In genomic region chr2:112309161-112309600, GRCm38 (mm10) we compare ENCODE assay signal across 9 mouse cellular contexts. TPM values are rescaled to one million over a fixed set of nuclear protein-coding genes. Genes with fewer than 3 reads are reported as not detected.
DNase-seq lines count a peak whose midpoint lies in the region; ATAC-seq and TF ChIP-seq lines count a peak whose summit lies in the region.
"Had no signal": no experiment of that assay in that cellular context is flagged by ENCODE, and none has a peak within 500 bp of the region (broad histone marks: within the 10 kb centered on the region; RNA-seq: fewer than 3 reads in every experiment).

No protein-coding gene starts in this region.

- H3K27me3 ChIP-seq in heart, embryonic 13.5 days (replicated peaks), result no peaks in the 10 kb centered on the region
- no peaks in the 10 kb centered on the region for H3K27me3 ChIP-seq in G1E (ENCODE audit: insufficient read depth, low read length)
- no peaks in the 10 kb centered on the region for H3K27me3 ChIP-seq in liver, embryonic 15.5 days
- H3K27me3 ChIP-seq in hindbrain, embryonic 13.5 days, result no peaks in the 10 kb centered on the region
- H3K27me3 ChIP-seq: neural tube, embryonic 13.5 days had no signal

- DNase-seq in heart, adult 8-10 months (ENCODE audit: low spot score), result no peak
- no peak for DNase-seq in G1E (ENCODE audit: low spot score)
- peak; percentile 53 for DNase-seq in cerebellum, adult 9-10 months
- no peak for DNase-seq in ovary, postnatal 36 days (ENCODE audit: low spot score)
- no peak for DNase-seq in left cerebral cortex, adult 18-20 months (ENCODE audit: low spot score in 2 of 2)

- ATAC-seq in heart, embryonic 13.5 days (ENCODE audit: extremely low read depth, insufficient number of reproducible peaks, low FRiP score, low TSS enrichment), result no peak
- 0 out of 2 replicates have a peak, but pooled peaks have one; percentile 15 for ATAC-seq in G1E (ENCODE audit: extremely low read depth, insufficient number of reproducible peaks, low FRiP score, poor library complexity, severe bottlenecking)
- peak; percentile 28; the same call in 1 of the 2 replicates for ATAC-seq in liver, embryonic 15.5 days (ENCODE audit: insufficient read depth)
- no peak for ATAC-seq in hindbrain, embryonic 13.5 days (ENCODE audit: low FRiP score)

- H3K4me1 ChIP-seq in heart, embryonic 13.5 days, result peaks cover 33% of the 10 kb centered on the region
- H3K4me1 ChIP-seq in G1E (ENCODE audit: insufficient read depth, low read depth, low read length), result no peaks in the 10 kb centered on the region; the same call in 1 of the 2 replicates
- peaks cover 9% of the 10 kb centered on the region for H3K4me1 ChIP-seq in liver, embryonic 15.5 days (replicated peaks)
- no peaks in the 10 kb centered on the region for H3K4me1 ChIP-seq in hindbrain, embryonic 13.5 days (replicated peaks)
- H3K4me1 ChIP-seq: neural tube, embryonic 13.5 days had no signal

- peak overlapping the region; percentile 54 for H3K27ac ChIP-seq in heart, embryonic 13.5 days (replicated peaks)
- H3K27ac ChIP-seq in liver, embryonic 15.5 days (replicated peaks), result no peak overlapping the region
- no peak overlapping the region for H3K27ac ChIP-seq in hindbrain, embryonic 13.5 days
- H3K27ac ChIP-seq: neural tube, embryonic 13.5 days had no signal

- peak overlapping the region; percentile 53 for H3K4me2 ChIP-seq in heart, embryonic 13.5 days
- no peak overlapping the region; the same call in 1 of the 2 replicates for H3K4me2 ChIP-seq in liver, embryonic 15.5 days
- H3K4me2 ChIP-seq in hindbrain, embryonic 13.5 days, result no peak overlapping the region
- H3K4me2 ChIP-seq: neural tube, embryonic 13.5 days had no signal

- no peak for TF ChIP-seq CTCF in G1E (IDR thresholded peaks at IDR 0.05; ENCODE audit: low read depth, low read length)

- H3K36me3 ChIP-seq in heart, embryonic 13.5 days, result peaks cover under 1% of the 10 kb centered on the region; the same call in 1 of the 2 replicates
- no peaks in the 10 kb centered on the region for H3K36me3 ChIP-seq in G1E (replicated peaks)
- H3K36me3 ChIP-seq in liver, embryonic 15.5 days (replicated peaks), result no peaks in the 10 kb centered on the region
- H3K36me3 ChIP-seq in hindbrain, embryonic 13.5 days, result no peaks in the 10 kb centered on the region
- H3K36me3 ChIP-seq: neural tube, embryonic 13.5 days had no signal

- H3K4me3 ChIP-seq in heart, embryonic 13.5 days, result 0 out of 2 replicates have a peak overlapping the region, but pooled peaks have one; percentile 2
- no peak overlapping the region for H3K4me3 ChIP-seq in G1E (ENCODE audit: low read depth, low read length)
- no peak overlapping the region for H3K4me3 ChIP-seq in liver, embryonic 15.5 days (replicated peaks)
- no peak overlapping the region for H3K4me3 ChIP-seq in hindbrain, embryonic 13.5 days
- H3K4me3 ChIP-seq: neural tube, embryonic 13.5 days had no signal

- H3K9me3 ChIP-seq in heart, embryonic 13.5 days, result no peaks in the 10 kb centered on the region
- H3K9me3 ChIP-seq in G1E (replicated peaks), result no peaks in the 10 kb centered on the region
- no peaks in the 10 kb centered on the region for H3K9me3 ChIP-seq in liver, embryonic 15.5 days (replicated peaks)
- H3K9me3 ChIP-seq in hindbrain, embryonic 13.5 days, result no peaks in the 10 kb centered on the region
- H3K9me3 ChIP-seq: neural tube, embryonic 13.5 days had no signal

- WGBS in heart, embryonic 13.5 days, result 27% methylated on average over 10 of the region's 10 CpGs
- 21% methylated on average over 10 of the region's 10 CpGs for WGBS in liver, embryonic 15.5 days (ENCODE audit: insufficient replicate concordance)
- WGBS in hindbrain, embryonic 13.5 days, result 82% methylated on average over 10 of the region's 10 CpGs

- H3K9ac ChIP-seq in heart, embryonic 13.5 days, result peak overlapping the region; percentile 26; the same call in 1 of the 2 replicates
- H3K9ac ChIP-seq in liver, embryonic 15.5 days, result no peak overlapping the region
- H3K9ac ChIP-seq in hindbrain, embryonic 13.5 days, result no peak overlapping the region
- H3K9ac ChIP-seq: neural tube, embryonic 13.5 days had no signal

RNA-seq across cellular contexts. Expression of gene Gm21985, which starts 43.1 kb away (rescaled TPM):
- not detected in 2 replicates for polyA plus RNA-seq in heart, embryonic 13.5 days (2015; fragmentation: Nextera tagmentation; extraction: Ambion mirVana)
- 1 to 10 TPM in 2 of 4 experiments, under 1 TPM in 2; 0.49 to 2.4 (median 0.91) TPM for total RNA-seq in heart, adult 8-10 months (2022)
- not detected in 2 replicates for total RNA-seq in G1E (2014; fragmentation: Nextera tagmentation)
- total RNA-seq in G1E (2017), result 0.16 and 0.64 TPM in 2 replicates
- not detected in 2 replicates for polyA plus RNA-seq in G1E (2012)
- polyA plus RNA-seq in liver, embryonic 15.5 days (2015; fragmentation: Nextera tagmentation; extraction: Ambion mirVana), result not detected in 2 replicates
- not detected in 2 replicates for polyA plus RNA-seq in hindbrain, embryonic 13.5 days (2015; fragmentation: Nextera tagmentation; extraction: Ambion mirVana)
- total RNA-seq in left cerebral cortex, adult 18-20 months (2021), result 1 to 10 TPM; 2.8 to 3.5 TPM
- polyA plus RNA-seq: neural tube, embryonic 13.5 days had no signal

RNA-seq across cellular contexts. Expression of gene Slc12a6, which starts 43.6 kb away (rescaled TPM):
- 8.4 and 9.5 TPM in 2 replicates for polyA plus RNA-seq in heart, embryonic 13.5 days (2015; fragmentation: Nextera tagmentation; extraction: Ambion mirVana)
- total RNA-seq in heart, adult 8-10 months (2022), result 10 to 100 TPM; 28.2 to 35.4 (median 31.2) TPM
- total RNA-seq in G1E (2014; fragmentation: Nextera tagmentation), result 55.2 and 55.9 TPM in 2 replicates
- total RNA-seq in G1E (2017), result 46.6 and 50.5 TPM in 2 replicates
- 3.3 and 4.2 TPM in 2 replicates for polyA plus RNA-seq in G1E (2012)
- polyA plus RNA-seq in liver, embryonic 15.5 days (2015; fragmentation: Nextera tagmentation; extraction: Ambion mirVana), result 3.8 and 4.4 TPM in 2 replicates
- polyA plus RNA-seq in hindbrain, embryonic 13.5 days (2015; fragmentation: Nextera tagmentation; extraction: Ambion mirVana), result 16.5 and 17.2 TPM in 2 replicates
- total RNA-seq in left cerebral cortex, adult 18-20 months (2021), result 100 to 1,000 TPM; 115 to 123 TPM

RNA-seq across cellular contexts. Expression of gene Nop10, which starts 47.5 kb away (rescaled TPM):
- polyA plus RNA-seq in heart, embryonic 13.5 days (2015; fragmentation: Nextera tagmentation; extraction: Ambion mirVana), result 155 and 186 TPM in 2 replicates
- 10 to 100 TPM; 57.1 to 65.3 (median 63.2) TPM for total RNA-seq in heart, adult 8-10 months (2022)
- total RNA-seq in G1E (2014; fragmentation: Nextera tagmentation) (53.1 and 66.1 TPM in 2 replicates), G1E (2017) (240 and 329 TPM in 2 replicates)
- polyA plus RNA-seq in G1E (2012), result 34.4 and 34.5 TPM in 2 replicates
- 106 and 122 TPM in 2 replicates for polyA plus RNA-seq in liver, embryonic 15.5 days (2015; fragmentation: Nextera tagmentation; extraction: Ambion mirVana)
- 154 and 160 TPM in 2 replicates for polyA plus RNA-seq in hindbrain, embryonic 13.5 days (2015; fragmentation: Nextera tagmentation; extraction: Ambion mirVana)
- 10 to 100 TPM; 48.6 to 56.9 TPM for total RNA-seq in left cerebral cortex, adult 18-20 months (2021)

RNA-seq across cellular contexts. Expression of gene Nutm1, which starts 50.1 kb away (rescaled TPM):
- polyA plus RNA-seq in heart, embryonic 13.5 days (2015; fragmentation: Nextera tagmentation; extraction: Ambion mirVana), result 0.04 and 0.05 TPM in 2 replicates
- not detected for total RNA-seq in heart, adult 8-10 months (2022)
- total RNA-seq in G1E (2014; fragmentation: Nextera tagmentation), result not detected in 2 replicates
- 0.11 and 0.17 TPM in 2 replicates for total RNA-seq in G1E (2017)
- 0.04 TPM in 1 of 2 replicates, not detected in the other for polyA plus RNA-seq in G1E (2012)
- 0.02 TPM in 1 of 2 replicates, not detected in the other for polyA plus RNA-seq in liver, embryonic 15.5 days (2015; fragmentation: Nextera tagmentation; extraction: Ambion mirVana)
- 0.05 TPM in 1 of 2 replicates, not detected in the other for polyA plus RNA-seq in hindbrain, embryonic 13.5 days (2015; fragmentation: Nextera tagmentation; extraction: Ambion mirVana)
- total RNA-seq in left cerebral cortex, adult 18-20 months (2021), result not detected

RNA-seq across cellular contexts. Expression of gene Emc4, which starts 58.6 kb away (rescaled TPM):
- 96.8 and 109 TPM in 2 replicates for polyA plus RNA-seq in heart, embryonic 13.5 days (2015; fragmentation: Nextera tagmentation; extraction: Ambion mirVana)
- 10 to 100 TPM; 66.5 to 73.6 (median 70.5) TPM for total RNA-seq in heart, adult 8-10 months (2022)
- total RNA-seq in G1E (2014; fragmentation: Nextera tagmentation), result 111 and 115 TPM in 2 replicates
- total RNA-seq in G1E (2017), result 53.7 and 59.8 TPM in 2 replicates
- 30.9 and 34.5 TPM in 2 replicates for polyA plus RNA-seq in G1E (2012)
- 40.3 and 41.1 TPM in 2 replicates for polyA plus RNA-seq in liver, embryonic 15.5 days (2015; fragmentation: Nextera tagmentation; extraction: Ambion mirVana)
- 164 and 168 TPM in 2 replicates for polyA plus RNA-seq in hindbrain, embryonic 13.5 days (2015; fragmentation: Nextera tagmentation; extraction: Ambion mirVana)
- 100 to 1,000 TPM; 149 to 162 TPM for total RNA-seq in left cerebral cortex, adult 18-20 months (2021)

Comparison
In these comparisons a context has a peak if more than half of its experiments do, and no peak if none do; other contexts are left out.
1. ATAC-seq: peak in G1E (single experiment) and liver, embryonic 15.5 days (single experiment); none in heart, embryonic 13.5 days (single experiment) and hindbrain, embryonic 13.5 days (single experiment).